Mouse (Mus musculus) G1E (cell line): Measurements from ENCODE around the gene Atrn.

Source experiments
- CTCF ChIP-seq: IDR thresholded peaks from 2 replicates; pipeline ENCODE4 v1.5.1; 2012; ENCODE audit warnings: low read depth, low read length, inconsistent platforms, mixed read lengths
- GATA2 ChIP-seq: IDR thresholded peaks from 2 replicates; pipeline ENCODE4 v1.6.1; 2012; ENCODE audit warnings: low read depth, low read length, inconsistent platforms, borderline replicate concordance
- POLR2AphosphoS5 ChIP-seq: IDR thresholded peaks from 2 replicates; pipeline ENCODE4 v1.6.1; 2012; ENCODE audit warnings: low read depth, low read length, inconsistent platforms; ENCODE audit not compliant: insufficient replicate concordance

- no peak for TF ChIP-seq CTCF
- no peak for TF ChIP-seq GATA2
- TF ChIP-seq POLR2AphosphoS5: no peak
These were observed 134.8 kb downstream of the Atrn start for GRCm38 (mm10) chr2:131040854-131041825.
